Mouse (Mus musculus): ENCODE results near the gene Pphln1.

DNA sequence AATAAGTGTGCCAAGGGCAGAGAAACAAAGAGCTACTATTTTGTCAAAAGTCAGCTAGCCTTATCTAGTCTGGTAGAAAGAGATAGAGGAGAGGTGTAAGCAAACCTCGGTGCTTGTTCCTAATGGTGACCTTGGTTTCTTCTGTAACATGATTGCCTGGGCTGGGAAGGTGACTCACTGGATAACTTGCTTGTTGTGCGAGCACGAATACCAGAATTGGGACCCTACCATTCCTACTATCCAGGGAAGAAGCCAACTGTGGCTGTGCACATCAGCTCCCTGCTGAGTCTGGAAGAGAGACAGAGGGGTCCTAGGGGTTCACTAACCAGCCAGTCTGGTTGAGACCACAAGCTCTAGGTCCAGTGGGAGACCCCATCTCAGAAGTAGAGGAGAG lies 123.6 kb downstream of the Pphln1 start:
- TF ChIP-seq ZNF384 (IDR thresholded peaks at IDR 0.05; ENCODE audit: low read depth, low read length) (no peak), ZC3H11A (IDR thresholded peaks at IDR 0.05; ENCODE audit: borderline replicate concordance, low read depth, low read length) (no peak)
